Mouse (Mus musculus) hindbrain, embryonic 12.5 days (tissue): ENCODE measurements around the gene Pla2g3. TPM values are rescaled to one million over a fixed set of nuclear protein-coding genes. Genes with fewer than 3 reads are reported as not detected.

Experiments used
- ATAC-seq: fragments of 200-750 bp; cut with Nextera tagmentation; 2 replicates; pipeline ENCODE4 v1.8.0; 2017; ENCODE audit warnings: moderate TSS enrichment; ENCODE audit not compliant: low FRiP score
- H3K27ac ChIP-seq: fragments of 300-500 bp; sonication (generic); 2 replicates; pipeline ENCODE4 v1.5.1; 2016; ENCODE audit warnings: mild to moderate bottlenecking
- H3K27me3 ChIP-seq: fragments of 300-500 bp; sonication (generic); 2 replicates; pipeline ENCODE4 v1.6.1; 2016; ENCODE audit warnings: mild to moderate bottlenecking
- H3K36me3 ChIP-seq: fragments of 300-500 bp; sonication (generic); 2 replicates; pipeline ENCODE4 v1.6.1; 2016; ENCODE audit warnings: mild to moderate bottlenecking
- H3K4me1 ChIP-seq: fragments of 300-500 bp; sonication (generic); 2 replicates; pipeline ENCODE4 v1.6.1; 2016
- H3K4me2 ChIP-seq: fragments of 300-500 bp; sonication (generic); replicated peaks from 2 replicates; pipeline ENCODE4 v1.6.1; 2016; ENCODE audit warnings: mild to moderate bottlenecking
- H3K4me3 ChIP-seq: fragments of 300-500 bp; sonication (generic); 2 replicates; pipeline ENCODE4 v1.5.1; 2016; ENCODE audit warnings: mild to moderate bottlenecking
- H3K9ac ChIP-seq: fragments of 300-500 bp; sonication (generic); 2 replicates; pipeline ENCODE4 v1.6.1; 2016; ENCODE audit warnings: mild to moderate bottlenecking, moderate library complexity
- H3K9me3 ChIP-seq: fragments of 300-500 bp; sonication (generic); replicated peaks from 2 replicates; pipeline ENCODE4 v1.6.1; 2016; ENCODE audit warnings: mild to moderate bottlenecking
- WGBS: fragments of 180-500 bp; shearing (Covaris S2); methylation state at CpG from one replicate; pipeline ENCODE4 v1.1.7; 2016; 5-methylcytosine and 5-hydroxymethylcytosine counted together
- polyA plus RNA-seq: library from polyadenylated mRNA; unstranded; fragments of >200 nt; fragmentation: Nextera tagmentation; extraction: Ambion mirVana; gene quantifications from 2 replicates; pipeline ENCODE4 v1.2.1, GENCODE M21; 2016

The Pla2g3 gene
- polyA plus RNA-seq, 1 experiment from 2014 or later: 0.81 TPM

DNA sequence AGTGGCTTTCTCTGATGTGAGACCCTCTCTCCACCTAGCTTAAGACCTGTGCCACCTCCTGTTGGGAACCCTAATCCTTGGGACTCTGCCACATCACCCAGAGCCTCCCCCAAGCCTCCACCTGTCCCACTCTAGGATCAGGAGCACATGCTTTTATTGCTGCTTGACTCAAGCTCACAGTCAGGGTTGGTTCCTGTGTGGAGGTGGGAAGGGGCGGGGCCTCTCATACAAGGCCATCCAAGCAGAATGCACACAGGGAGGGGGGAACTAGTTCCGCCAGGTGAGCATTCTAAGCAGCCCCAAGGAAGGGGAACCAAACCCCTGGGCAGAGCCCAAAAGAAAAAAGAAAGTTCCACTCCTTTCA, 29.0 kb upstream of the Pla2g3 start:
- 84% methylated on average over 2 of the region's 2 CpGs for WGBS
- no peak overlapping the region for H3K27ac ChIP-seq
- no peak for ATAC-seq
- H3K9ac ChIP-seq: no peak overlapping the region
- 0 out of 2 replicates have a peak, but pooled peaks cover 19% of the 10 kb centered on the region for H3K36me3 ChIP-seq
- no peaks in the 10 kb centered on the region for H3K4me1 ChIP-seq
- H3K27me3 ChIP-seq: no peaks in the 10 kb centered on the region
- no peak overlapping the region for H3K4me2 ChIP-seq
- no peaks in the 10 kb centered on the region for H3K9me3 ChIP-seq
- no peak overlapping the region for H3K4me3 ChIP-seq

DNA sequence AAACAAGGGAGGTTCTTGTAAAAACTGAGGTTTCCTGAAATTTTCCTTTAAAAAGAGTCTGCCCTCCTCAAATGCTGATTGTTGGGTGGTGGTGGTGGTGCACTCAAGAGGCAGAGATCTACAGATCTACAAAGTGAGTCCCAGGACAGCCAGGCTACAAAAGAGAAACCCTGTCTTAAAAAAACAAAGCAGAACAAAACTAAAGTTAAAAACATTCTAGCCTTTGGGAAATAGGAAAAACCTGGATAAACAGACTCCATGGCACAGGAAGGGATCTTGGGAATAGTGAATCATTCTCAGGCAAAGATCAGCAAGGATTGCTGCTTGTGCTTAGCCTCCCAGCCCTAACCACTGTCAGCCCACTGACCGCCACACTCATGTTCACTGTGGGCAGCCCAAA, 25.2 kb upstream of the Pla2g3 start:
- 81% methylated on average over 1 of the region's 1 CpGs for WGBS
- Histone ChIP-seq H3K27me3 (no peaks in the 10 kb centered on the region), H3K36me3 (no peaks in the 10 kb centered on the region), H3K4me1 (no peaks in the 10 kb centered on the region), H3K4me3 (no peak overlapping the region), H3K9ac (no peak overlapping the region), H3K4me2 (no peak overlapping the region), H3K27ac (no peak overlapping the region), H3K9me3 (no peaks in the 10 kb centered on the region)
- ATAC-seq: no peak

DNA sequence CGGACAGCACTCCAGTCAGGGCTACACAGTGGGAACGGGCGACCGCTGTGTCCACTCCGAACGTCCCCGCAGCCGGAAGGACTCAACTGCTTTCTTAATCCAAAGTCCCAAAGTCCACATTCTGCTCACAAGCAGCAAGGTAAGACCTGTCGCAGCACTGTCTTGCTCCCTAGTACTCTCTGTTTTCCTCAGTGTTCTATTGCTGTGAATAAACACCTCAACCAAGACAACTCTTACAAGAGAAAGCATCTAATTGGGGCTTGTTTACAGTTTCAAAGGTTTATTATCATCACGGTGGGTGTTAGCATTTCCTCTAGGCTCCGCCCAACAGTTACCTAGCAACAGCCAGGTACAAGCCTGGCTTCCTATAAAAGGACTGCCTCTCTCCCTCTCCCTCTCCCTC, 16.6 kb upstream of the Pla2g3 start:
- H3K9me3 ChIP-seq: no peaks in the 10 kb centered on the region
- no peak overlapping the region for H3K9ac ChIP-seq
- no peak for ATAC-seq
- no peaks in the 10 kb centered on the region for H3K27me3 ChIP-seq
- 28% methylated on average over 11 of the region's 11 CpGs for WGBS
- H3K4me1 ChIP-seq: no peaks in the 10 kb centered on the region
- no peak overlapping the region for H3K4me3 ChIP-seq
- no peaks in the 10 kb centered on the region for H3K36me3 ChIP-seq
- H3K27ac ChIP-seq: no peak overlapping the region
- no peak overlapping the region for H3K4me2 ChIP-seq

DNA sequence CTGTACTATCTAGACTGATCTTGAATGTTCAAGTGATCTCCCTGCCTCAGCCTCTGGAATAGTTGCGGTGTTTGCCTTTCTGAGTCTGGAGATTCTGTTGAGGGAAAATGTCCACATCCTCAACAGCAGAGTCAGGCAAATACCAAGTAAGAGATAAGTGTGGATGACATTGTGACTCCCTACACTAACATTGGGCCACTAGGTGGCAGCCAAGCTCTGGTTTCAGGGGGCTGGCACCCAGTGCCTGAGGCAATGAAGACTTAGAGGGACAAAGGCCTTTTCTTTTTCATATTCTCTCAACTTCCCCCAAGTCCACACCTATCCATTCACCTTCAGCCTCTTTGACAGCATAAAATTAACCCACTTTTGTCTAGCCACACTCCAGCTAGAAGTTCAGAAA, 15.6 kb upstream of the Pla2g3 start:
- Histone ChIP-seq H3K27me3 (no peaks in the 10 kb centered on the region), H3K4me3 (no peak overlapping the region), H3K9ac (no peak overlapping the region), H3K9me3 (no peaks in the 10 kb centered on the region), H3K4me2 (no peak overlapping the region), H3K36me3 (no peaks in the 10 kb centered on the region), H3K27ac (no peak overlapping the region), H3K4me1 (no peaks in the 10 kb centered on the region)
- 25% methylated on average over 1 of the region's 1 CpGs for WGBS
- ATAC-seq: peak; percentile 63; the same call in 1 of the 2 replicates

DNA sequence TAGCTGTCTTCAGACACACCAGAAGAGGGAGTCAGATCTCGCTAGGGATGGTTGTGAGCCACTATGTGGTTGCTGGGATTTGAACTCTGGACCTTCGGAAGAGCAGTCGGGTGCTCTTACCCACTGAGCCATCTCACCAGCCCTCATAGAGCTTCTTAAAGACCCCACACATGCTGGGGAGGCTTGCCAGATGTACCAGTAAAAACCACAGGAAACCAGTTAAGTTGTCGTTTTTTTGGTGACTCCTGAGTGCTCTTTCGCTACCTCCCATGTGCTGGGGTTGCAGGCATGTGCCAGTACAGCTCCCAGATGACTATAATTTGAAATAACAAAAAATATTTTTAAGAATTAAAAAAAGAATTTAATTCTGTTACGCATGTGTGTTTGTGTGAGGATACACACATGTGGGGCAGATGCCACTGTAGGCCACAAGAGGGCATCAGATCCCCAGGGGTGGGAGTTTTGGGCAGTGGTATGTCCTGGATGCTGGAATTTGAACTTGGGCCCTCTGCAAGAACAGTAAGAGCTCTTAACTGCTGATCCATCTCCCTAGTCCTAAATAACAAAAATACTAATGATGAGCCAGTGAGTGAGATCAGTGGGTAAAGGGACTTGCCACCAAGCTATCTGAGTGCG, 13.5 kb upstream of the Pla2g3 start:
- no peaks in the 10 kb centered on the region for H3K9me3 ChIP-seq
- H3K27ac ChIP-seq: no peak overlapping the region
- H3K4me2 ChIP-seq: no peak overlapping the region
- no peak overlapping the region for H3K9ac ChIP-seq
- H3K27me3 ChIP-seq: no peaks in the 10 kb centered on the region
- no peaks in the 10 kb centered on the region for H3K36me3 ChIP-seq
- no peaks in the 10 kb centered on the region for H3K4me1 ChIP-seq
- no peak overlapping the region for H3K4me3 ChIP-seq
- WGBS: 88% methylated on average over 7 of the region's 7 CpGs
- no peak for ATAC-seq

DNA sequence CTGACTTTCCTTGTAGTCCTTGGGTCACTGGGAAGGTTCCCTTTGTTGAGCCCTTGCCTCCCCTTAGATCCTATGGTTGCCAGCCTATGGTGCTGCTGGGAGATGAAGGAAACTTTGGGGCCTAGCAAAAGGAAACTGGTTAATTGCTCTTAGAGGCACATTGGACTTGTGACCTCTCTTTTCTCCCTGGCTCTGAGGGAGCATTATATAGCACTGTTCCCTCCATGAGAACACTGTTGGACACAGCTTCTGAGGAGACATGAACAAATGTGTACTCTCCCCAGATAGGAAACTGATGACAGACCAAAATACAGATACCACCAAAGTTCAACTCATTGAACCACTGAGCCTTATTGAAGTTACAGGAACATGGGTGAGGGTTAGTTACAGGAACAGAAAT, 12.6 kb upstream of the Pla2g3 start:
- no peak overlapping the region for H3K4me3 ChIP-seq
- H3K36me3 ChIP-seq: no peaks in the 10 kb centered on the region
- no peak for ATAC-seq
- H3K27ac ChIP-seq: no peak overlapping the region
- no peaks in the 10 kb centered on the region for H3K4me1 ChIP-seq
- no peaks in the 10 kb centered on the region for H3K27me3 ChIP-seq
- H3K9me3 ChIP-seq: no peaks in the 10 kb centered on the region
- no peak overlapping the region for H3K4me2 ChIP-seq
- H3K9ac ChIP-seq: no peak overlapping the region

DNA sequence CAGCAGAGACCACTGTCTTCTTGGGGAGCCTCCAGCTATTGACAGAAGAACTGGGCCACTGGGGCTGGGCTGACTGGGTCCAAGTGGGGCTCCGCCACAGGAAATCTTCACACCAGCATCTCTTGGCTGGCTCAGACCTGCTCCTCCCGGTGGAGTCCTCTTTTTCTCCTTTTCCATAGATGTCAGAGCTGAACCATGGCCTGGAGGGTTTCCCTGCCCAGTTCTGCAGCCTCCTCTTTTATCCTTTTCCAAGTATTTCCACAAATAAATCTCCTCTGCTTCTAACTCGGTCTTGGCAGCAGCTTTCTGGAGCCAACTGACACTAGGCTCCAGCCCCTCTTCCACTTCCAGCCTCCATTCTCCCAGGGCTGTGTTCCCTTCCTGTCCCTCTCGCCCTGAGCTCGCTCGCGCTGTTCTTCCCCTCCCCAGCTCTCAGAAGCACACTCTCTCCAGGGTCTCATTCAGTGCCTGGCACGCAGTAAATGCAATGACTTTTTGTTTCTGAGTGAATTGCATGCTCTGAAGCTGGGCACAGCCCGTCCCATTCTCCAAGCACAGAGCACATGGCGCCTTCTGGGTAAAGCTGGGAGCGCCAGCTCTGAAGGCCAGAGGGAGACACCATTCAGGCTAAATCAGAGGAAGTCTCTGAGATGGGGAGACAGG, 4.0 kb upstream of the Pla2g3 start:
- no peak overlapping the region for H3K27ac ChIP-seq

DNA sequence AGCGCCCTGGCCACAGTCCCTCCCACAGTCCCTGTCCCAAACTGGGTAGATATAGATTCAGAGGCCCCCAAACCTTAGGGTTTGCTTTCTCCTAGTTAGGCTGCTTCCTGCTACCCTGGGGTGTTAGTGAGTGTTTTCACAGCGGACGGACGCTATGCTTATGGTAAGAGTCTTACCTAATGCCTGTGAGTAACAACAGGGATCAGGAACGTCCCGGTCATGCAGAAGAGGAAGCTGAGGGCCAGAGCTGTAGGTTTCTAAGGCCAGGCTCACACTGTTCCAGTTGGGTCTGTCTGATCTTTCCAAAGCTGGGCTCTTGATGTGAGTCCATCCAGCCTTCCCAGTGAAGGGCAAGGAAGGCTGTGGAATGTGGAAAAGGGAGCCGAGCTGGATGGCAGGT, 1.7 kb upstream of the Pla2g3 start:
- no peak for ATAC-seq
- peaks cover 8% of the 10 kb centered on the region; the same call in 1 of the 2 replicates for H3K4me1 ChIP-seq
- no peak overlapping the region for H3K9ac ChIP-seq
- no peaks in the 10 kb centered on the region for H3K9me3 ChIP-seq
- no peak overlapping the region for H3K27ac ChIP-seq
- no peaks in the 10 kb centered on the region for H3K27me3 ChIP-seq
- no peak overlapping the region for H3K4me3 ChIP-seq
- 69% methylated on average over 7 of the region's 7 CpGs for WGBS
- H3K36me3 ChIP-seq: no peaks in the 10 kb centered on the region
- no peak overlapping the region for H3K4me2 ChIP-seq

More for the DNA sequence above, 4.0 kb upstream of the Pla2g3 start:
- Histone ChIP-seq H3K4me1 (peaks cover 8% of the 10 kb centered on the region; the same call in 1 of the 2 replicates), H3K36me3 (no peaks in the 10 kb centered on the region), H3K4me2 (no peak overlapping the region), H3K4me3 (no peak overlapping the region), H3K9me3 (no peaks in the 10 kb centered on the region), H3K9ac (no peak overlapping the region), H3K27me3 (no peaks in the 10 kb centered on the region)
- 66% methylated on average over 11 of the region's 11 CpGs for WGBS
- ATAC-seq: no peak

DNA sequence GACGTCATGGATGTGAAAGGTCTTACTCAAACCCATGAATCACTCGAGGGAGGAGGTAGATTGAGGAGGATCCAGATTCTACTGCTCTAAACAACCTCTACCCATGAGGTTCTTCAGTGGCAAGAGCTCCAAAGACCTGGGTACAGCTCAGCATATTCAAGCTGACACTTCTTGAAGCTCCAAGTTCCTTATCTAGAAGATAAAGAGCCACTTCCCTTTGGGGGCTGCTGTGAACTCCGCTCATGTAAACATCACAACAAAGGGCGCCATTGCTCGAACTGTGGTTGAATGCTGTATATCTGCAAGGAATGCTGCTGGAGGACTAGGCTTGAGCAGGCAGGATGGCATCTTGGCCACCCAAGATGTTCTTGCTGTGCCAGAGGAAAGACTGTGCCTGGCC, 952 bp downstream of the Pla2g3 start:
- no peaks in the 10 kb centered on the region for H3K9me3 ChIP-seq

DNA sequence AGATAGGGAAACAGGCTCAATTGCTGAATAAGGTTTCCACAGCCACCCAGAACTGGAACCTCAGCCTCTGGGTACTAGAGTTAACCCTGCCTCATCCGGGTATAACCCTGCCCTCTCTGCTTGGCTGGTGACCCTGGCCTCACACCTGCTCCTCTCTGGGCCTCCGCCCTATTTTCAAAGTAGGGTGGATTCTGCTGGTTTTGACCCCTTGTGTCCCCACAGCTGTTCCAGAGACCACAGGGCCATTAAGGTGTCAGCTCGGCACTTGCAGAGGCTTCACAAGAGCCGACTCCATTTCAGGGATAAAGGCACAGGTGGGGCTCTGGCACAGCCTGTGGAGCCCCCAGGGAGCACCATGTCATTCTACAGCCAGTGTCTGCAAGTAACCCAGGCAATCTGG, 4.7 kb downstream of the Pla2g3 start:
- H3K4me3 ChIP-seq: no peak overlapping the region
- H3K9ac ChIP-seq: no peak overlapping the region
- ATAC-seq: no peak
- H3K4me2 ChIP-seq: no peak overlapping the region
- no peaks in the 10 kb centered on the region for H3K9me3 ChIP-seq
- H3K36me3 ChIP-seq: no peaks in the 10 kb centered on the region
- H3K27ac ChIP-seq: no peak overlapping the region
- peaks cover 8% of the 10 kb centered on the region; the same call in 1 of the 2 replicates for H3K4me1 ChIP-seq
- 70% methylated on average over 4 of the region's 4 CpGs for WGBS
- H3K27me3 ChIP-seq: no peaks in the 10 kb centered on the region

More for the DNA sequence above, 952 bp downstream of the Pla2g3 start:
- WGBS: 87% methylated on average over 5 of the region's 5 CpGs
- Histone ChIP-seq H3K9ac (no peak overlapping the region), H3K36me3 (no peaks in the 10 kb centered on the region), H3K27ac (no peak overlapping the region), H3K4me1 (peaks cover 8% of the 10 kb centered on the region; the same call in 1 of the 2 replicates), H3K27me3 (no peaks in the 10 kb centered on the region), H3K4me3 (no peak overlapping the region), H3K4me2 (no peak overlapping the region)
- ATAC-seq: no peak

DNA sequence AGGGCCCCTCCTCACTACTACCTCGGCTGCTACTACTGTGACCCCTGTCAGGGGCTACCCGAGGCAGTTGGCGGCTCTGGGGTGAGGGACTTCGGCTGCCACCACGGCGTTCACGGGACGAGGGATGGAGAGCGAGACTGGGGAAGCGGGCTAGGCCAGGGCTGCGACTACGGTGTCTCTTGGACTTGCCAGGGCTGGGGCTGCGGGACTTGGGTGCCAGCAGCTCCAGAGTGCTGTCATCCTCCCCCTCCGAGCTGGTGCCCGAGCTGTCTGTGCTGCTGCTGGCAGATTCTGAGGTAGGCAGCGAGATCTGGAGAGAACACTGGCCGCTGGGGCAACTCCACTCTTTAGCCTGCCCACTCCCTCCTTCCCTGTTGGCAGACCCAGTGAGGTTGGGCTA, 6.8 kb downstream of the Pla2g3 start:
- ATAC-seq: no peak
- Histone ChIP-seq H3K9me3 (no peaks in the 10 kb centered on the region), H3K27ac (no peak overlapping the region), H3K4me2 (no peak overlapping the region), H3K36me3 (no peaks in the 10 kb centered on the region), H3K9ac (0 out of 2 replicates have a peak overlapping the region, but pooled peaks have one; percentile 9), H3K4me3 (no peak overlapping the region), H3K4me1 (no peaks in the 10 kb centered on the region), H3K27me3 (no peaks in the 10 kb centered on the region)
- 79% methylated on average over 17 of the region's 17 CpGs for WGBS

DNA sequence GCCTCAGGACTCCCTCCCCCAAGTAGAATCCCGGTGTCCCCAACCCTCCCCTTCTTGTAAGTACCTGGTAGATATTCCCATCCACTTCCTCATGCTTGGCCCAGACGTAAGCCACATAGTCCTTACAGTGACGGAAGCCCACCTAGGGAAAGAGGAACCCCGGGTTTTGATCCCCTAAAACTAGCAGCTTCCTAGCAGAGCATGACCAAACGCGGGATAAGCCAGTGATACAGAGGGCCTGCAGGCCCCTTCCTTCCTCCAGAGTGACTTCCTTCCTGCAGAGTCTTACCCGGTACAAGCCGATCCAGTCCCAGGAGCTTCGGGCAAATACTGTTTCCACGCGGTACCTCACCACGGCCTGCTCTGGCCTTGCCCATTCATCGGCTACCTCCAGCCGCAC, 7.4 kb downstream of the Pla2g3 start:
- Histone ChIP-seq H3K4me1 (no peaks in the 10 kb centered on the region), H3K4me2 (no peak overlapping the region), H3K36me3 (no peaks in the 10 kb centered on the region), H3K9me3 (no peaks in the 10 kb centered on the region), H3K4me3 (no peak overlapping the region), H3K27ac (no peak overlapping the region), H3K27me3 (no peaks in the 10 kb centered on the region), H3K9ac (no peak overlapping the region)
- no peak for ATAC-seq
- WGBS: 87% methylated on average over 14 of the region's 14 CpGs

DNA sequence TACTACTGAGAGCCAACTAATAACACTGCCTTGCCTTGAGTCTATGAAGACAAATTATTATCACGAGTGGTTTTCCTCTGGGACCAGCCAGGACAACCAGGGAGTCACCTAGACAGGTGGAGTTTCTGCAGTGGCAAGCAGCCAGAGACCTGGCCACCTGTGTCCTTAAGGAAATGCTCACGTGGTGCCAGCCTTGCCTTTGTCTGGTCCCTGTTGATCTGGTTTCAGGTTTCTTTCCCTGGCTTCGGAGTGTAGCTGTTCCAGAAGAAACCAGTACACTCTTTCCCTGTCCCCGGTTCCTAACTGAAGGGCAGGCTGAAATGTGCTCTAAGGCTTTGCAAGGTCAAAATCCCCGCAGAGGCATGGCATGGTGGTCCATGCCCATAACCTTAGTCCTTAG, 8.7 kb downstream of the Pla2g3 start:
- Histone ChIP-seq H3K9me3 (no peaks in the 10 kb centered on the region), H3K36me3 (no peaks in the 10 kb centered on the region), H3K4me3 (no peak overlapping the region), H3K4me2 (no peak overlapping the region), H3K4me1 (no peaks in the 10 kb centered on the region), H3K9ac (no peak overlapping the region), H3K27me3 (no peaks in the 10 kb centered on the region), H3K27ac (no peak overlapping the region)
- no peak for ATAC-seq
- WGBS: 58% methylated on average over 5 of the region's 5 CpGs
